Mouse (Mus musculus): ENCODE data around the gene Os9.
A peak's percentile ranks its signal among the peaks of the same experiment; 100 is the strongest.
"Not testable (repeated sequence)": the region's sequence is repeated elsewhere in the genome, so short reads cannot be mapped to it uniquely, and the experiment has no call there.

Gene Os9

GRCm38 (mm10) chr10:127062503-127062902 lies 58.4 kb downstream of the Os9 start:
- DNase-seq, result no peak

- not testable (repeated sequence) for DNase-seq
These were observed 58.8 kb downstream of the Os9 start for GRCm38 (mm10) chr10:127062101-127062500.

- no peak for DNase-seq
These were observed 59.4 kb downstream of the Os9 start for GRCm38 (mm10) chr10:127061513-127061912.

GRCm38 (mm10) chr10:127061085-127061484 lies 59.8 kb downstream of the Os9 start:
- no peak for DNase-seq

GRCm38 (mm10) chr10:127059968-127060916 lies 60.7 kb downstream of the Os9 start, which contains the start of gene March9:
TSS of gene March9 (minus strand) at chr10:127060184.
- DNase-seq, result peak; percentile 86

GRCm38 (mm10) chr10:127059174-127059967 lies 61.6 kb downstream of the Os9 start:
- peak; percentile 50 for DNase-seq

GRCm38 (mm10) chr10:127058708-127059107 lies 62.2 kb downstream of the Os9 start:
- DNase-seq, result no peak

- peak; percentile 91 for DNase-seq
These were observed 62.8 kb downstream of the Os9 start for GRCm38 (mm10) chr10:127058161-127058560.

GRCm38 (mm10) chr10:127056490-127056889 lies 64.4 kb downstream of the Os9 start:
- no peak for DNase-seq

- DNase-seq, result no peak
These were observed 65.5 kb downstream of the Os9 start for GRCm38 (mm10) chr10:127055406-127055805.

GRCm38 (mm10) chr10:127054646-127055045 lies 66.3 kb downstream of the Os9 start:
- DNase-seq, result no peak

GRCm38 (mm10) chr10:127050119-127050474 lies 70.8 kb downstream of the Os9 start:
- no peak for DNase-seq

- DNase-seq, result no peak
These were observed 71.4 kb downstream of the Os9 start for GRCm38 (mm10) chr10:127049395-127050118.

GRCm38 (mm10) chr10:127048608-127049394 lies 72.1 kb downstream of the Os9 start:
- no peak for DNase-seq

- DNase-seq, result no peak
These were observed 73.0 kb downstream of the Os9 start, which contains the start of gene Cyp27b1 for GRCm38 (mm10) chr10:127047954-127048353. TSS of gene Cyp27b1 (plus strand) at chr10:127048250.

Data from retina, postnatal 1 day (tissue).